Mouse (Mus musculus): ENCODE results near the gene Sh2d1b1. TPM values are rescaled to one million over a fixed set of nuclear protein-coding genes. Genes with fewer than 3 reads are reported as not detected.

Gene Sh2d1b1
- polyA plus RNA-seq, 1 experiment from 2014 or later, result 0.43 TPM

GRCm38 (mm10) chr1:170308503-170308902 is 31.4 kb downstream of the Sh2d1b1 start, which contains the start of gene Spata46:
Spata46 (plus strand) TSS chr1:170308803.
- H3K27me3 ChIP-seq (ENCODE audit: control insufficient read depth, insufficient read depth, low read length), result no peaks in the 10 kb centered on the region
- no peak within 1 kb of the TSS for H3K4me3 ChIP-seq (replicated peaks; ENCODE audit: low read length)
- no peak within 1 kb of the TSS for H3K9ac ChIP-seq (ENCODE audit: low read length)
- WGBS, result 81% methylated on average over 4 of the region's 4 CpGs
- no peaks in the 10 kb centered on the region for H3K4me1 ChIP-seq (ENCODE audit: control insufficient read depth, insufficient read depth, low read length)
- no peak for ATAC-seq (ENCODE audit: insufficient read depth, low FRiP score)
- no peak within 1 kb of the TSS for H3K4me2 ChIP-seq (ENCODE audit: low read depth, low read length)
- no peaks in the 10 kb centered on the region for H3K36me3 ChIP-seq (ENCODE audit: control insufficient read depth, insufficient read depth, low read length)
- no peaks in the 10 kb centered on the region for H3K9me3 ChIP-seq (replicated peaks; ENCODE audit: control insufficient read depth, low read length)
- no peak within 1 kb of the TSS for H3K27ac ChIP-seq (ENCODE audit: low read length)

DNA sequence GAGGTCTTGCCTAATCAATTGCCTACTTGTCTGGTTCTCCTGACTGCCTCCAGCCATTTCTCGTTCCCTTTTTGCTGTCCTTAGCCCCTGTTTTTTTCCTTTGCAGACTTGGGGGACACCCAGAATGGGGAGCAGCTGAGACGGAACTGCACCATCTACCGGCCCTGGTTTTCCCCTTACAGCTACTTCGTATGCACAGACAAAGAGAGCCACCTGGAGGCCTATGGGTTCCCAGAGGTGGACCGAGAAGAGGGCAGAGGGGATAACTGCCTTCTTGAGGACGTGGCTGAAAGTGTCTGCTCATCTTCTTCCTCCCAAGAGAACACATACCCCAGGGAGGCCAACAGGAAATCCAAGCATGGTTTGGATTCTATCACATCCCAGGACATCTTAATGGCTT is 34.3 kb downstream of the Sh2d1b1 start:
- no peaks in the 10 kb centered on the region for H3K9me3 ChIP-seq (replicated peaks; ENCODE audit: control insufficient read depth, low read length)
- H3K9ac ChIP-seq (ENCODE audit: low read length), result no peak overlapping the region
- no peak for ATAC-seq (ENCODE audit: insufficient read depth, low FRiP score)
- H3K36me3 ChIP-seq (ENCODE audit: control insufficient read depth, insufficient read depth, low read length), result no peaks in the 10 kb centered on the region
- no peak overlapping the region for H3K4me2 ChIP-seq (ENCODE audit: low read depth, low read length)
- no peaks in the 10 kb centered on the region for H3K4me1 ChIP-seq (ENCODE audit: control insufficient read depth, insufficient read depth, low read length)
- no peaks in the 10 kb centered on the region for H3K27me3 ChIP-seq (ENCODE audit: control insufficient read depth, insufficient read depth, low read length)
- H3K4me3 ChIP-seq (replicated peaks; ENCODE audit: low read length), result no peak overlapping the region
- no peak overlapping the region for H3K27ac ChIP-seq (ENCODE audit: low read length)
- 79% methylated on average over 6 of the region's 6 CpGs for WGBS

GRCm38 (mm10) chr1:170322046-170322445 is 44.9 kb downstream of the Sh2d1b1 start:
- Histone ChIP-seq H3K27ac (ENCODE audit: low read length) (no peak overlapping the region), H3K9ac (ENCODE audit: low read length) (no peak overlapping the region), H3K9me3 (replicated peaks; ENCODE audit: control insufficient read depth, low read length) (no peaks in the 10 kb centered on the region), H3K27me3 (ENCODE audit: control insufficient read depth, insufficient read depth, low read length) (no peaks in the 10 kb centered on the region), H3K36me3 (ENCODE audit: control insufficient read depth, insufficient read depth, low read length) (no peaks in the 10 kb centered on the region), H3K4me2 (ENCODE audit: low read depth, low read length) (no peak overlapping the region), H3K4me3 (replicated peaks; ENCODE audit: low read length) (no peak overlapping the region), H3K4me1 (ENCODE audit: control insufficient read depth, insufficient read depth, low read length) (no peaks in the 10 kb centered on the region)
- WGBS, result 93% methylated on average over 2 of the region's 2 CpGs
- no peak for ATAC-seq (ENCODE audit: insufficient read depth, low FRiP score)

DNA sequence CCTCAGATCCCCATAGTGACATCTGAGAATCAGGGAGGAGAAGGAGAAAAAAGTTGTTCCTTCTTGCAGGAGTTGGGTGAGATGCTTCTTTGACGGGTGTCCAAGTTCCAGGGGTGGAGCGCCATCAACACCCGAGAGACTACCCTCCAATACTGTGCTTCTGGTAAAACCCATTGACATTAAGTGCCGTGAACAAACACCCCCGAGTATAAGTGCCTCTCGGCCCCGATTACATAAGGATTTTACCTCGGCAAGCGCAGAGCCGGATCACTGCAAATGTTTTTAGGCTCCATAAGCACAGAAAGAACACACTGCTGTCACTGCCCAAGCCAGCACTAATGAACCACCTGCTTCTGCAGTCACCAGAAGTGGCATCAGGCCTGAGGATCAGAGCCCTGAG is 45.9 kb downstream of the Sh2d1b1 start:
- no peak overlapping the region for H3K4me2 ChIP-seq (ENCODE audit: low read depth, low read length)
- no peaks in the 10 kb centered on the region for H3K9me3 ChIP-seq (replicated peaks; ENCODE audit: control insufficient read depth, low read length)
- 84% methylated on average over 10 of the region's 10 CpGs for WGBS
- H3K4me1 ChIP-seq (ENCODE audit: control insufficient read depth, insufficient read depth, low read length), result no peaks in the 10 kb centered on the region
- ATAC-seq (ENCODE audit: insufficient read depth, low FRiP score), result no peak
- H3K36me3 ChIP-seq (ENCODE audit: control insufficient read depth, insufficient read depth, low read length), result no peaks in the 10 kb centered on the region
- H3K4me3 ChIP-seq (replicated peaks; ENCODE audit: low read length), result no peak overlapping the region
- no peak overlapping the region for H3K27ac ChIP-seq (ENCODE audit: low read length)
- H3K9ac ChIP-seq (ENCODE audit: low read length), result no peak overlapping the region
- no peaks in the 10 kb centered on the region for H3K27me3 ChIP-seq (ENCODE audit: control insufficient read depth, insufficient read depth, low read length)

GRCm38 (mm10) chr1:170324312-170324711 is 47.2 kb downstream of the Sh2d1b1 start:
- H3K4me1 ChIP-seq (ENCODE audit: control insufficient read depth, insufficient read depth, low read length), result no peaks in the 10 kb centered on the region
- H3K4me2 ChIP-seq (ENCODE audit: low read depth, low read length), result no peak overlapping the region
- H3K27ac ChIP-seq (ENCODE audit: low read length), result no peak overlapping the region
- H3K27me3 ChIP-seq (ENCODE audit: control insufficient read depth, insufficient read depth, low read length), result no peaks in the 10 kb centered on the region
- 78% methylated on average over 1 of the region's 1 CpGs for WGBS
- no peak overlapping the region for H3K4me3 ChIP-seq (replicated peaks; ENCODE audit: low read length)
- no peak overlapping the region for H3K9ac ChIP-seq (ENCODE audit: low read length)
- H3K36me3 ChIP-seq (ENCODE audit: control insufficient read depth, insufficient read depth, low read length), result no peaks in the 10 kb centered on the region
- no peak for ATAC-seq (ENCODE audit: insufficient read depth, low FRiP score)
- no peaks in the 10 kb centered on the region for H3K9me3 ChIP-seq (replicated peaks; ENCODE audit: control insufficient read depth, low read length)

DNA sequence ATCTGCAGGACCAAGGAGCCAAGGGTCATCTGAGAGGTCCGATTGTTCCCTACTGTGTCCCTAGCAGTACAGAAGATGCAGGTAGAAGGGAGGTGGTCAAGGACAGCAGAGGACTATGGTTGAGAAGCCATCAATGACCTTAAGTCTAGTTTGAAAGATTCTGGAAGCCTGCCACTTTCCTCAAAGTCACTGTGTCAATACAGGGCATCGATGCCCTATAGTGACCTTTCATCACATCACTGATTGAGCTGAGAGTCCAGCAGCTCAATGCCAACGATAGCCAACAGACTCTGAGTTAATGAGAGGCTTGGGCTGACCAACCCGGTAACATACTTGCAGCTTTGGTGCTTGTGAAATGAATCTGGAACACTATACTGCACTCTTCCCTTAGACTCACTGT is 48.2 kb downstream of the Sh2d1b1 start:
- Histone ChIP-seq H3K9ac (ENCODE audit: low read length) (no peak overlapping the region), H3K4me1 (ENCODE audit: control insufficient read depth, insufficient read depth, low read length) (no peaks in the 10 kb centered on the region), H3K9me3 (replicated peaks; ENCODE audit: control insufficient read depth, low read length) (no peaks in the 10 kb centered on the region), H3K4me3 (replicated peaks; ENCODE audit: low read length) (no peak overlapping the region), H3K36me3 (ENCODE audit: control insufficient read depth, insufficient read depth, low read length) (no peaks in the 10 kb centered on the region), H3K4me2 (ENCODE audit: low read depth, low read length) (no peak overlapping the region), H3K27me3 (ENCODE audit: control insufficient read depth, insufficient read depth, low read length) (no peaks in the 10 kb centered on the region), H3K27ac (ENCODE audit: low read length) (no peak overlapping the region)
- WGBS, result 84% methylated on average over 4 of the region's 4 CpGs
- ATAC-seq (ENCODE audit: insufficient read depth, low FRiP score), result no peak

- Histone ChIP-seq H3K27ac (ENCODE audit: low read length) (no peak overlapping the region), H3K36me3 (ENCODE audit: control insufficient read depth, insufficient read depth, low read length) (no peaks in the 10 kb centered on the region), H3K4me1 (ENCODE audit: control insufficient read depth, insufficient read depth, low read length) (no peaks in the 10 kb centered on the region), H3K9ac (ENCODE audit: low read length) (no peak overlapping the region), H3K4me2 (ENCODE audit: low read depth, low read length) (no peak overlapping the region), H3K4me3 (replicated peaks; ENCODE audit: low read length) (no peak overlapping the region), H3K9me3 (replicated peaks; ENCODE audit: control insufficient read depth, low read length) (no peaks in the 10 kb centered on the region), H3K27me3 (ENCODE audit: control insufficient read depth, insufficient read depth, low read length) (no peaks in the 10 kb centered on the region)
- 54% methylated on average over 6 of the region's 6 CpGs for WGBS
- ATAC-seq (ENCODE audit: insufficient read depth, low FRiP score), result no peak
Measured at GRCm38 (mm10) chr1:170331926-170332325, 54.8 kb downstream of the Sh2d1b1 start.

DNA sequence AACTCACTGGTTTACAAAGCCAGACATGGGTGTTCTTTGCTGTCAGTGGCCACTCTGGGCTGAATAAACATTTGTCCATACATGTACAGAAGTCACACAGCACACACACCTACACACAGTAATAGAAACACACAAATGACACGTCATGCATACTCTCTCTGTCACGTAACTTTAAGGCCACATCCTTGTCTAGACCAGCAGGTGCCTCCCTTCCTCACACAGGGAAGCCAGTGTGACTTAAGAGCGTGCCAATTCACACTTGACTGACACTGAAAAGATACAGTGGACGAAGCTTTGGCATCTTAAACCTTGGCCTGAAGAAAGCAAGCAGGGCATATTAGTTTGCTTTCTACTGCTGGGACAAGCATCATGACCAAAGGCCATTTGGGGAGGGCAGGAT is 55.7 kb downstream of the Sh2d1b1 start:
- Histone ChIP-seq H3K27me3 (ENCODE audit: control insufficient read depth, insufficient read depth, low read length) (no peaks in the 10 kb centered on the region), H3K4me2 (ENCODE audit: low read depth, low read length) (no peak overlapping the region), H3K4me3 (replicated peaks; ENCODE audit: low read length) (no peak overlapping the region), H3K9ac (ENCODE audit: low read length) (no peak overlapping the region), H3K9me3 (replicated peaks; ENCODE audit: control insufficient read depth, low read length) (no peaks in the 10 kb centered on the region), H3K27ac (ENCODE audit: low read length) (no peak overlapping the region), H3K36me3 (ENCODE audit: control insufficient read depth, insufficient read depth, low read length) (no peaks in the 10 kb centered on the region), H3K4me1 (ENCODE audit: control insufficient read depth, insufficient read depth, low read length) (no peaks in the 10 kb centered on the region)
- WGBS, result 81% methylated on average over 4 of the region's 4 CpGs
- ATAC-seq (ENCODE audit: insufficient read depth, low FRiP score), result no peak

Data from stomach, embryonic 16.5 days (tissue).